Mouse (Mus musculus): ENCODE results near the gene Pcsk1.

The Pcsk1 gene

DNA sequence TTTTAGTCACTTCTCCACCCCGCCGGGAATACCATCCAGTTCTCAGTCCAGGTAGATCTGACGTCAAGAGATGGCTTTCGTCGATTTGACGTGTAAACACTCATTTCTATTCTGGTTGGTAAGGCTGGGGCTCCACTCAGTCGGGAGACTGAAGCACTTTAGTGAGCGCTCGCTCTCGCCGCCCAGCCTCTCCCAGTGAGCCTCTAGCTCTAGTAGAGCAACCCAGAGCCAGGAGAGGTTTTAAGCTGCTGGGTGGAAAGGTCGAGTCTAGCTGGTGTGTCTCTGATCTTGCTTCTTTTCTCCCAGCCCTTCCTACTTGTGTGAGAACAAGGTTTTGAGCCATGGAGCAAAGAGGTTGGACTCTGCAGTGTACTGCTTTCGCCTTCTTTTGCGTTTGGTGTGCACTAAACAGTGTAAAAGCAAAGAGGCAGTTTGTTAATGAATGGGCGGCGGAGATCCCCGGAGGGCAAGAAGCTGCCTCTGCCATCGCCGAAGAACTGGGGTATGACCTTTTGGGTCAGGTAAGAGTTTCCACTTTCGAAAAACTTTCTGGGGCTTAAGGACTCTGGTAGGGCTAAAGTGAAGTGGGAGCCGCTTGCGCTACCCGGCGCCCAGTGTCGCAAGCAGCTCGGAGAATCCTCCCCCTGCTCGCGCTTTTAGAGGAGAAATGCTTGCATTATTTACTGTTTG lies at the start of gene Pcsk1:
Gene Pcsk1, plus strand, starts transcription at position 106 of the 690 bp plus-strand sequence.
- DNase-seq = peak; percentile 29 to 45

DNA sequence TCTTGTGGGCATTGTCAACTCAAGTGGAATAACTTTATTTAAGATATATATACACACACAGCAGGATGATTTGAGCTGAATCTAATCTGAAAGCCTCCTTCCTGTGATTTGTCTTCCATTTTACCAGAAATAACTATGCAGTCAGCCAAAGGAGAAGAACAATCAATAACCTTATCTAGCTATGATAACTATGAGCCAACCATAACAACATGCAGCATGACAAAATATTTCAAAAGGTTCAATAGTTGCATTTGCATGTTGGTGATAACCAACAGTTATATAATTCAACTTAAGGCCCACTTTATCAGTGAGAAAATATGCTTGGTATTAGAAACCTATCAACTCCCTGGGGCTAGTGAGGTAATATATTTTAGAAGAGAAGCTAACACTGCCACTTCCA lies 30.8 kb upstream of the Pcsk1 start:
- no peak for DNase-seq

- no peak for DNase-seq
Observed at GRCm38 (mm10) chr13:75063947-75064346, 25.7 kb upstream of the Pcsk1 start.

DNA sequence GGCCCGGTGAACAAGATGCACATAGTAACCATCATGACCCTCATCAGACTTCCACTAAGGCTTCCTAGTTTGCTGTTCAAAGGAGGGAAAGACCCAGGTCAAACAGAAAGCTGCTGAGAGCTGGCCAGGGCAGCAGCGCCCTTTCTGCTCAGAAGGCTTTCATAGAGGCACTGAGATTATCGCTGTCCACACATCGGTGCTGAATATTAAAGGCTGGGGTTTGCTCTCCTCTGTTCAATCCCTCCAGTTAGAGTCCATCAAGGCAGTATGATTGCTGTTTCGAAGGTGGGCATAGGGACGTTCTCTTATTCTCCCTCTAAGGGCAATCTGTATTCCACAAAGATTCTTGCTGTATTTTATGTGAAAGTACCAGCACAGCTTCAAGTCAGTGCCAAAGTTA lies 1.0 kb upstream of the Pcsk1 start:
- peak in 1 of 2 experiments; percentile 2 for DNase-seq

- peak; percentile 63 to 73 for DNase-seq
Observed at GRCm38 (mm10) chr13:75090411-75090779, 769 bp downstream of the Pcsk1 start.

DNA sequence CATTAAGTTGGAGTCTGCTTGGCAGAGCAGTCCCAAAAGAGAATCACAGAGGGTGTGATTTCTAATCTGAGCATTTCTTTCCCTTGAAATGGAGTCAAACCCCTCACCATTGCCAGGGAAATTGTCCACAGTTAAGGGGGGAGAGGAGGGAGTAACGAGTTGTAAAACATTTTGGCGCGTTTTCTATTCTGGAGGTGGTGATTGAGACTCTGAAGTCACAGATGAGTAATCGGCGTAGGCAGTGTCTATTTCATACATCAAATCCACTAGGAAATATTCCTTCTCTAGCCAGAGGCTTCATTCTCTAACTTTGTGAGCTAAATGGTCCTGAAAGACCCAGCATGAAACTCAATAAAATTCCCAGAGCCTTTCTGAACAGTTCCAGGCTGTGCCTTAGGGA lies 1.4 kb downstream of the Pcsk1 start:
- no peak for DNase-seq

DNA sequence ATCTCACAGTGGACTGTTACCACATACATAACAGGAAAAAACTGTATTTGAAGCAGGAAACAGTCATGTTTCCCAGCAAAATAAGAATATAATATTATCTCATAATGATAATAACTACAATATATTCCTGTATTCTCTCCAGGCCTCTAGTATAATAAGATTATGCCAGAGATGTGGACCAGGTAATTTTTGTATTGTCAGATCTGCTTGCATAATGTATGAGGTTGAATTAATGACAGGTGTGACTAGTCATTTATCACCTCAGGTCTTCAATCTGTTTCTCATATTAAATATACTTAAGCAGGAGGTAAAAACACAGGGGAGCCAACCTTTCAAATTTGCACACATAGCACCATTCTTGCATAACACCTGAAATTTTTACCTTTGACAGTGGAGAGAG lies 5.9 kb downstream of the Pcsk1 start:
- no peak for DNase-seq

- no peak for DNase-seq
Observed at GRCm38 (mm10) chr13:75113114-75113513, 23.5 kb downstream of the Pcsk1 start.

DNA sequence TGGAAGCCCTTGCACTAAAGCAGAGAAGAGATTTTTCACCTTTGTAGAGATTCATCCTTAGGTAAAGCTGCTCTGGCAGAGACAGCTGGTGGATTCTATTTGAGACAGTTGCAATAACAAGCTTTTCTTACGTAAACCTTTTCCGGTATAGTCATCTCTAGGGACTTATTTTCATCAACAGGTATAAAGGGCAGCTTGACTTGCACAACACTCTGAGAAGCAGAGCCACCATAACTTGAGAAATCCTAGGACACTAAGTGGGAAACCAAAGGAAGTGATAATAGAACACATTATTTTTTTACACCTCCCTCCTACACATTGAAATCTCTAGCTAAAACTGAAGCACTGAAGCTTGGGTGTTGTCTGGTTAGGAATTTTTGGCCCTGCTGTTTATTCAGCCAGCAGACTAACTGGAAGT lies 24.4 kb downstream of the Pcsk1 start:
- no peak for DNase-seq

DNA sequence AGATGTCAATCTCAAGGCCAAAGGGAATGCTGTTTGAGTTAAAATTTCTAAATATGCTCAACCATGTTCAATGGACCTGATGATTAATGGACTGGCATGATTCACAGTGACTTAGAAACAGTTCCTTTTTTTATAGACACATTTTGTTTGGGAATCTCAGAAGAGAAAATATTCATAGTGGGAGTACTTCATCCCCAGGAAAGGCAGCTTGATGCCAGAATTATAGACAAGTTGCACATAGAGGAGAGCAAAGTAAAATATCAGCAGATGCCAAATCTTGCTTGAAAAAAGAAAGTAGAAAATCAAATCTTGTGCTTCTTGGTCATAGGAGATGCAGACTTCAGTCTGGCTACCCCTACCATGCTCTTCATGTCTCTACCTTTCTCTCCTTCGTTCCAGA lies 25.2 kb downstream of the Pcsk1 start:
- no peak for DNase-seq

DNA sequence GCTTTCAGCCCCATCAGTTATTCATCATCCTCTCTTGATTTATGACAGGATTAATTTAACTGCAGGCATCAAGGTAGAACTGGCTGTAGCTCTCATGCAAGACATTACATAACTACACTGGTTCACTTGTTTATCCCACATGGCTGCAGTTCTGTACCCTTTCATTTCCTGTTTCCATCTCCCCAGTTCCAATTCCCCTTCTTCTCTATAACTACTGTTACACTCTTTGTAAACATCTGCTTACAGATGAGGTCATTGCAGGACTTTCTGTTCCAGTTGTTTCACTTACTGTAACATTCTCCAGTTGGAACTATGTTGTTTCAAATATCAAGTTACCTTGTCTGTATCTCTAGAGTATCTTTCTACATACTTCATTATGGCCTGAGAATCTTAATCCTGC lies 46.2 kb downstream of the Pcsk1 start:
- no peak for DNase-seq

GRCm38 (mm10) chr13:75160661-75161060 lies 71.0 kb downstream of the Pcsk1 start:
- no peak for DNase-seq

DNA sequence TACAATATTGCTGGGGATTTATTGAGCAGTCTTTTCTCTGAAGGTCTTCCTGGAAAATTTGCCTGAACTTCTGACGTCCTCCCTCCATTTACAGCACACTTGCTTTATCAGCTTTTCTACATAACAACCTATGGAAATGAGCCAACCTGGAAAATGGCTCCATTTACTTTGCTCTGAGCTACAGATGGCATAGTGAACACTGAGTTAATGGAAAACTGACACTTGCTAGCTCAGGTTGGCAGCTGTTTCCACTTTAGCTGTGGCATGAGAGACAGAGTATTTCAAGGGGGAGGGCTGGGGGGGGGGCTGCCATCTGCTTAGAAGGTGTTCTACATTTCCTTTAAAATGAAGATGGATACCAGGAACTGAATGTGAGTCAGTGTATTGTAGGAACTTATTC lies 73.8 kb downstream of the Pcsk1 start:
- peak; percentile 2 for DNase-seq
